Mouse (Mus musculus): ENCODE results near the gene D5Ertd579e.

D5Ertd579e gene

DNA sequence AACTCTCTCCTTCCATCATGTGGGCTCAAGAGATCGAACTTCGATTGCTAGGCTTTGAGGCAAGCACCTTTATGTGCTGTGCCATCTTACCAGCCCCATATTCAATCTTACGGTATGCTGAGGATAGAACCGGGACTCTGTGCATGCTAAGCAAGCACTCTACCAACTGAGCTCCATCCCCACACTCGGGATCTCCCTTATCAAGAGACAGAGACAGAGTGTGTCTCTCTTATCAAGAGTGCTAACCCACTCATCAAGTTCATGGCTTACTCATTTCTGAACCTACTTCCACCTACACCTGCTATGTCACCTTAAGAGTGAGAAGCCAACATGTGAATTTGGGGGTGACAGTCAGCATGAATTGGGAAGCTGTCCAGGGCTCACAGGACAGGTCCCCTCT is 24.4 kb upstream of the D5Ertd579e start:
- no peak for DNase-seq

DNA sequence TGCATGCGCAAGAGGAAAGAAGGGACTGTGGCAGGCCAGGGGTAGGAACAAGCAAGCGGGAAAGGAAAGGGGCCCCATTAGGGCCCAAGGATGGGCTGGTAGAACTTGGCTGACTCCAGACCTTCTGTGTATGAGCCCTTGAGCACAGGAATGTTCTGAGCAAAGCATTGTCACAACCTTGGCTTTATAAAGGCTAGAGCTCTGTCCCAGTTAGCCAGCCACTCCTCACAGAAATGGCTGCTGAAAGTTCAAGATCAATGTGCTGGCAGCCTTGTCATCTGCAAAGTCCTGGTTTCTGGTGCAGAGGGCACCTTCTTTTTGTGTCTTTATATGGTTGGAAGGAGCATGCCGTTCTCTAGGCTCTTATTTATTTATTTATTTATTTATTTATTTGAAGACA is 23.8 kb upstream of the D5Ertd579e start:
- DNase-seq, result no peak

DNA sequence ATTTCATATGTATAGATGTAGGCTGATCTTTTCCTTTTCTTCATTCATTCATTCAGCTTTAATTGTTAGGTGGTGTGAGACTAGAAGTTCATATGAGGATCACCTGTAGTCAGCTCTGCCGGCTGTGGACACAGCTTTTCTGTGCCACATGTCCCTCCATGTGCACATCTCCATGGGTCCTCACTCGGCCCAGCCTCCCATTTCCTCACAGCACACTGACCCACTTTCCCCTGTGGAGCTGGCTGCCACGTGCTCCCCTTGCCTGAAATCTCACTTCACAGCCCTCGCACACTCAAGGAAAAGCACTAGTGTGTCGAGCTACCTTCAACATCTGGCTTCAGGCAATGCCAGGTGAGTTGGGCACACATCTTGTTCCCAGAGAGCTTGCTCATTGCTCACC is 23.3 kb upstream of the D5Ertd579e start:
- no peak for DNase-seq

DNA sequence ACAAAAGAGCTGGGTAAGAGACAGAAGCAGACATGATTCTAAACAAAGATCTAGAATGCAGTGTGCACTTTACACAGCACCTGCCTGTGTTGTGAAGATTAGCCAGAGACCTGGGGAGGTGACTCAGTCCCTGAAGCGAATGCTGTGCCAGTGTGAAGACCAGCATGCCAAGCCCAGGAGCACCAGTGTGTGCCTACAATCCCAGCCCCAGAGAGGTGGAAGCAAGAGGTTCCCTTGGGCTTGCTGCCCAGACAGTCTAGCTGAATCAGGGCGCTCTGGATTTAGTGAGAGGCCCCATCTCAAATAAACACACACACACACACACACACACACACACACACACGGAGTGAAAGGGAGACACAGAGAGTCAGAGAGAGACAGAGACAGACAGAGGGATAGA is 22.1 kb upstream of the D5Ertd579e start:
- no peak for DNase-seq

DNA sequence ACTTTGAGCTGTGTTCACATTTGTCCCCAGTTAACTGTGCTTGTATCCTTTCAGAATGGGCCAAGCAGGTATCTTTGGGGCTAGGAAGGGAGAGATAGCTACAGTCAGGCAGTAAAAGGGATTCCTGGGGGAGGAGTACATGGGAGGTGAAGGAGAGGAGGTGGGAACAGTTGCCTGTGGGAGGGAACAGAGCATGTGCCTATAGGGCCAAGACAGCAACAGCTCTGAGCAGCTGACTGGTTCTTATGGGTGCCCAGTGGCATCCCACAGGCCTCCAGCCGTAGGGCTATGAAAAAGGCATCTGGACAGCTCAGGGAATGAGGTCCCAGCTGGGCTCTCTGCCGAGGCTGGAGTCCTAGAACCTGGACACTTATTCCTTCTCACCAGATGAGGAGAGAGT is 21.0 kb upstream of the D5Ertd579e start:
- no peak for DNase-seq

DNA sequence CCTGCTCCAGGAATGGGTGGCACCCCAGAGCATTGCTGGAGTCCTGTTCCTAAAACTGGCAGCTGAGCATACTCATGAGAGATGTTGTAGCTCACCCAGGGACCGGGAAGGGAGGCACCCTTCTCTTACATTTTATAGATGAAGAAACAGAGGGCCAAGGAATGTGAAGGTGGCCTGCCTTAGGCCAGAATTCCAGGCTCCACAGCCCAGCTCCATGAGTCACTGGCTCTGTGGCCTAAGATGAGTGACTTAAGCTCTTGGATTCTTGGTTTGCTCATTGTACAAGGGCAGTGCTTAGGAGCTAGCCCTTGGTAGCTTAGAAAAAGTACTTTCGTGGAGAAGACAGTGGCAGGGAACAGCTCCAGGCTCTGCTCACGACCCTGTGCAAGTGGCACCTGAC is 19.0 kb upstream of the D5Ertd579e start:
- peak in 1 of 2 experiments; percentile 36 for DNase-seq

DNA sequence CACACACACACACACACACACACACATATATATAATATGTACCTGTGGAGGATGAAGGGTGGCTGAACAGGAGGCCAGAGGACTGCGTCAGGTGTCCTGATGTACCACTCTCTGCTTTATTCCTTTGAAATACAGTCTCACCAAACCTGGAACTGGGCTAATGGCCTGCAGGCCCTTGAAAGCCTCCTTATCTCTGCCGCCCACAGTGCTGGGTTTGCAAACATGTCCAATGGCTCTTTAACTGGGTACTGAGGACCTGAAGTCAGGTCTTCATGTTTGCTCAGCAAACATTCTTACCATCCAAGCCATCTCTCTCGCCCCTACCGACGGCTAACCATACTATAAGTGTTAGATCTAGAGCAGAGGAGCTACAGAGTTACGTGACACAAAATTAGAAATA is 17.9 kb upstream of the D5Ertd579e start:
- peak; percentile 70 to 72 for DNase-seq

DNA sequence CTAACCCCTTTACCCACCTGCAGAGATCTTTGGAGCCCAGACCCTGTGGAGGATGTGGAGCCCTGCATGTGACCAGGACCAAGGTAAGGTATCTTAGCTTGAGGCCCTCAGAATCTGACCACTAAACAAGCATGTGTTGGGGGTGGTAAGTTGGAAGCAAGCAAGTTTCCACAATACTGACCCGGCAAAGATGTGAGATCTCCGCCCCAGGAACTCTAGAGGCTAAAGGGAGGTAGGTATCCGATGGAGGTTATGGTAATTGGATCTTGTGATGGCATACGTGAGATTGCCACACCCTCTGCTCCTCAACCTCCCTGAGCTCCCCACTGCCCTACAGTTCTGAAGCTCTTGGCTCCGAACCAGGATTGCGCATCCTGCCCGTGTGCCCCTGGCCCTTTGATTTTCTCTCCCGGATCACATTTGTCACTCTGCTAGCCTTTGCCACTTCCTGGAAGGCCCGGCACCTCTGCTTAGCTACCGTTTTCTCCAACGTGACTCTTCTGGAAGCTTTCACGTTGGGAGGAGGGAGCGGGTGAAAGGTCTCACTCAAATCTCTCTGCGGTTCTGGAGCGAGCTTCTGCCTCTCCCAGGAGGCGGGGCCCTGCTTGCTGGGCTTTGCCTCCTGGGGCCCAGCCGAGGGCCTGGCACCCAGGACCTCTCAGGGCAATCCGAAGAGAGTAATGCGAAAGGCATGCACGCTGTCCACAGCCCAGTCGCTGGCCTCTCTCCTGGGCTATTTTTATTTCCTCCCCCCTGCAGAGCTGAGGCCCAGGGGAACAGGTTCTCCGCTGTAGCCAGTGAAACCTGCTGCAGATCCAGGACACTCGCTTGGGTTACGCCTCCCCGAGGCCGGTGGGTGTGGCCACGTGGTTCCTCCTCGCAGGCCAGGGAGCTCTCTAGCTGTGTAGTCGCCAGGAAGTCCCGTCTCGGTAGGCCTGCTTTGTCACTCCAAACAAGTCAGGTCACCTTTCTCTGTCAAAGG is 17.0 kb upstream of the D5Ertd579e start:
- DNase-seq, result peak; percentile 95 to 97

DNA sequence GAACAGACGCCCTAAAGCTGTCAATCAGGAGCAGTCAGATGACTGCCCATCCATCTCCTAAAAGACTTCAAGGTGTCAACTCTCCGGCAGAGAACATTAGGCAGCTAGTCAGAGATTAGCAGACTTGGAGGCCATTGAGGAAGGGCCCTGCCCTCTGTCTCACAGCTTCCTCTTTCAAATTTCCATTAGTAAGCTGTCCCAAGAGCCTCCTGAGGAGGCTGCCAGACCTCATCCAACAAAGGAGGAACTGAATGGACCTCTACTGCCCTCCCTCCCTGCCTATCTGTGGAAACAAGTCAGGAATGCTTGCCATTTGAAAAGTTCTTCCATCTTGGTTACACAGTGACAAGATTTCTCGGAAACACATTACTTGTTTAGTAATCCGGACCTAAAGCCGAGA is 16.0 kb upstream of the D5Ertd579e start:
- peak; percentile 40 to 41 for DNase-seq

DNA sequence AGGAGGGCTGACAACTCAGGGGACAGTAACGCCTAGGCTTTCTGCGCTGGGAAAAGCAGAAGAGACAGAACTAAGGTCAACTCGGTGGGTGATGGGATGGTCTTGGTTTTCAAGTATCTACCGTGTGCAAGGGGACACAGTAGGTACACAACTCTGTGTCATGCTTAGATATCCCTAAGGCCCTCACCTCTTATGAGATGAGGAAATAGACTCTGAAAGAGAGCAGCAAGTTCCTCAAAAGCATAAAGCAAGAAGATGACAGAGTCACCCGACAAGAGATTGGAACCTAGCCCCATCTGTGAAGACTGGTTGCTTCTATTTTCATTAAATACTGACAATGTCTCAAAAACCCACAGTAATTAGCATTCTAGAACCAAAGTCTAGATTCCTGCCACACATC is 10.0 kb upstream of the D5Ertd579e start:
- no peak for DNase-seq

DNA sequence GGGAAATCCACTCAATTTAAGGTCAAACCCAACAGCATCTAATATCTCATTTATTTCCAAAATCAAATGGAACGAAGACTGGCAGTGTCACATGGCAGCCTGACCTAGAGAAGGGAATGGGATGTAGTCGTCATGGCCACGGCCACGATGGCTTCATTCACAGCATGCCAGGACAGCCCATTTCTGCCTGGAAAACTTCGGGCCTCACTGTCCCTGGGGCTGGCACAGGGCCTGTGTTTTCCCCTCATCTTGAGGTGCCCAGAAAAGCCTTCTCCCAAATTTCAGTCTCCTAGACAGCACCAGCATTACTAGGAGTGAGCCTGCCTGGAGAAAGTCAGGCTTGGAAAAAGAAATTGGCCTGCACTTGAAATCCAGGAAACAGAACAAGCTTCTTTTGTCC is 9.6 kb upstream of the D5Ertd579e start:
- DNase-seq, result no peak

DNA sequence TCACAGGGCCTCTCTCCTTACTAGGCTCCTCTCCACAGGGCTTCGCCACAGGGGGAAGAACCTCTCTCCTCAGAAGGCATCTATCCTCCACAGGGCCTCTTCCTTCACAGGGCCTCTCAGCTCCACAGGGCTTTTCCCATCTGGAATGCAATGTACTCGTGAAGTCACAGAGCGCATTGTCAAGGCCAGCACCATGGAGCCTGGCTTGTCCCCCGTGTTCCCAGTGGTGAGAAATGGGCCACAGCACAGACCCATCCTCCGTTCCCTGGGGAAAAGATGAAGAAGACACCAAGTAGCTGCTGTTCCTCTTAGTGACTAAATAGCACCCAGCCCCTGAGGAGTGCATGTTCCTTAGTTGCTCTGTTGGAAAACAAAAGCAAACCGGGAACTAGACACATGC is 8.9 kb upstream of the D5Ertd579e start:
- no peak for DNase-seq

DNA sequence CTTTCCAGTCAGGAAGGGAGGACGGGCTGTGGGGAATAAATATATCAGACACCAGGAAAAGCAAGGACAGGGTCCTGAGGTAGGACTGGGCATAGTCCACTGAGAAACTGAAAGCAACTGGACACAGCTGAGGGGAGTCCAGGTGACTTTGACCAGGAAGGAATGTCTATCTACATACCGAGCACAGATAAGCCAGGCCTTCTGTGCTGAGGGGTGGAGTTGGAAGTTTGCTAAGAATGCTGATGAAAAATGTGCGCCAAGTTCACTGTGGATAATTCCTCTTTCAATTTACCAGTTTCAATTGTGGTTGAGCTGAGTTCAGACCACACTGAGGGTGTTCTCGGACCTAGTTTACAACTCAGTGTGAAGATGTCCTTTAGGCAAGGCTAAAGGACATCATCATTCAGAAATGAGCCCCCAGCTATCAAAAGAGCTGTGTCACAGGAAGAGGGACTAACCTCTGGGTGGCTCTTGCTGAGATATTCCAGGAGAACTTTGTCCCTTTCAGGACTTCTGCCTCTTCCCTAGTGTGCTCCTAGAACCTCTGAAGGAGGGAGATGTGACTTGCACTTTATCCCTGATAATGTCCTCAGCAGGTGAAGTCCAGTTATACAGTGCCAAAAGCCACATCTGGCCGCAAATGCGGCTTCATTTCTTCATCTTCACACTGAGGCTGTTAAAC is 5.3 kb upstream of the D5Ertd579e start:
- DNase-seq, result no peak

DNA sequence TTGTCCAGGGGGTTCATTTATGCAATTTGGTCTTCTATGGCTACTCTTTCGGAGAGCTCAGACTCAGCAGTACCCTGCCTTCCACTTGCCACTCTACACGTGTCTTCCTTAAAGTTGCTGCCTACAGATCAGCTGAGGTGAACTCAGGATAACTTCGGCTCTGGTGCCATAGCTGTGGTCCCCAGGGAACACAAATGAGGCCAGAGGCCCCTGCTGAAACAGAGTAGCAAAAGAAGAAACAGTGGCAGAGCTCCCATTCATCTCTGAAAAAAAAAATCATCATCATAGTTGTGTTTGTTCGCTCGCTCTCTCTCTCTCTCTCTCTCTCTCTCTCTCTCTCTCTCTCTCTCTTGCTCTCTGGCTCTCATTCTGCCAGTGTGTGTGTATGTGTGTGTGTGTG is 2.9 kb upstream of the D5Ertd579e start:
- no peak for DNase-seq

DNA sequence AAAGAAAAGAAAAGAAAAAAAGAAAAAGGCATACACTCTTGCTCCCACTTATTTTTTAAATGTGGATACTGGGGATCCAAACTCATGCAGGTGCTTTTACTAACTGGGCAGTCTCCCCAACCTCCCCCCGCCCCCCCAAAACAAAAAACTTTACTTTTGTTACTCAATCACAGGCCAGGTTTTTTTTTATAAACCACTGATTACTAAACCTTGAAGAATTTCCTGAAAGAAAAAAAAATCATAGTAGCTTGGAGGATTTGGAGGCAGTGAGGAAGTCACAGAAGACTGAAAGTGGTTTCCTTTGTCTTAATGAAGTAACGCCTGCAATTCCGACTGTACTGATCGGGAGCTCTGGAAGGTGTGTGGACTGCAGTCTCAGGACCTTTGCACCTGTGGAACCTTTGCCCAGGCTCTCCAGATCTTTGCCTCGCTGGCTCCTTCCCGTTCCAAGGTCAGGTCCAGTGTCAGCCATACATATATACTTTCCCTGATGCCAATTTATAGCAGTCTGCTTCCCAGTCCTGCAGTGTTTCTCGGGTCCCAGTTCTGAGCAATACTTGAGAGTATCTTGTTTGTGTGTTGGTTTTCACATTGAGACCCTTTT is 2.3 kb upstream of the D5Ertd579e start:
- DNase-seq, result no peak

DNA sequence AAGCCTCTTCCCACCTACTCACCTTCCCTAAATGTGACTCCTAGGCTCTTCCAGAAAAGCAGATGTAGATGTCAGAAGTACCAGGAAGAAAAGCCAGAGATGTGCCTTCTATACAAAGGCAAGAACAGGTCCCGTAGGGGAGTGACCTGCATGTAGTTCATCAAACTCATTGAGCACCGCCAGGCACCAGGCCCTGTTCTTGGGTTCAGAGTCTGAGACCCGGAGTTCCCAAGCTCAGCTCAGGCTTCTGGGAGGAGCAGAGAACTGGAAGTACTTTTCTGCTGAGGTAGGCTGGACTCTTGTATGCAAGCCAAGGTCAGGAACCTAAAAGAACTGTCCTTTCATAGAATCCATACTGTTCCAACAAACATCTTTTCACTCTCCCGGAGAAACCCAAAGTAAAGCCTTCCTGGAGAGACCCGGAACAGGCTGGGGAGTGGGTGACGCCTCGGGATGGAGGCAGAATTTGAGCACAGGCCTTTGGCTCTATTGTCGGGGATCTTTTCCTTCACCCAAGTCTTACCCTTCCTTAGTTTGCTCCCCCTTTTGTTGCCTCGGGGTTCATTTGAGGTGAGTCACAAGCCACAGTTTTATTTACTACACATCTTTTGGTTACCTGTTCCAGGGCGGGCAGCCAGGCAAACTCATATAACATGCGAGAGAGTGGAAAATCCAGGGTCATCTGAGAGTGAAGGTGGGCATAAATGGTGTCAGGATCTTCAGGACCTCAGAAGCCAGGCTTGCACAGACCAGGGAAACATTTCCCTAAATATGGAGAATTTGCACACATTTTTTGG is 878 bp upstream of the D5Ertd579e start:
- DNase-seq, result peak in 1 of 2 experiments; percentile 15

DNA sequence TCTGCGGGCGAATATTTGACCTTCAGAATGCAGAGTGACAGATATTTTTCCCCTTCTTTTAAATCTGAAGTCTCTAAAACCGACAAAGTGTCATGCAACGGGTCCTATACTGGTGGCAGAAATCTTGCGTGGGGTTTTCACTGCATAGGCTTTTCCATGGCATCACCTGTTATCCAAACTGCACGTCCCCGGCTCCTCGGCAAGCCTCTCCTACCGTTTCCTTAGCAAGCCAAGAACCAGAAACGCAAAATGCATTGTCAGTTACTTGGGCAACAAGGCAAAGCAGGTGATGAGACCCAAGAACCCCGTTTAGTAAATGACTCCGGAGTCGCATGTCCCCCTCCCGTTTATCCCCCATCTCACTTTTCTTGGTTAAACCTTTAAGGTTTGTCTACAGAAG is 819 bp downstream of the D5Ertd579e start:
- DNase-seq, result no peak

DNA sequence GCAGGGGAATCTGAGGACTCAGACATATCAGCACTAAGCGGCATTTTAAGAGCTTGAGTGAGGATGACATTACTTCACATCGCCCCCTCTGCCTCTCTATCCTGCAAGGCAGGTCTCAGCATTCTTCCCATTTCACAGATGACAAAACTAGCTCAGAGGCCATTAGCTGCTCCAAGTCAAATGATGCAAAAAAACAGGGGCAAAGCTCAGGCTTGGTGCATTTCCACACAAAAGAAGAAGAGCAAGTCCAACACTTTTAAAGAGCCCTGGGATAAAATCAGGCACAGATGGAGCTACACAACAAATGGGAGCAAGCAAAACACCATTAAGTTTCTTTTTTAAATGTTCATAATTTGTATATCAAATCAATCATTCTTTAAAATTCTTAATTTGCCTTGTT is 2.2 kb downstream of the D5Ertd579e start:
- DNase-seq, result no peak

DNA sequence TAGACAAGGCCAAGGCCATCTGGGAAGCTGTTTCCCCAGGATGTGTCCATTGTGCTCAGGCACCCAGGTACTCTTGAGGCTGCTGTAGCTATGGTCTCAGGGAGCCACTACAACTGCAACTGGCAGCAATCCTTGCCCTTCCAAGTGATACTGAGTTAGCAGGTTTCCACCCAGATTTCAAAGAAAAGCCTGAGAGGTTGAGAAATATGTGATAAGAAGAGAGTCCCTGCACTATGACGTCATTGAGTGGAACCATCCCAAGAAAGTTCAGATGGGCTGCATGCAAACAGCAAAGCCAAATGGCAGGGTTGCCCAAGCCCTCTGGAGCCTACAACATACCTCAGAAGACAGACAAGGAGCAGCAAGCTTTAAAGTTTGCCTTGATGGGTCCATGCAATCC is 4.4 kb downstream of the D5Ertd579e start:
- no peak for DNase-seq

DNA sequence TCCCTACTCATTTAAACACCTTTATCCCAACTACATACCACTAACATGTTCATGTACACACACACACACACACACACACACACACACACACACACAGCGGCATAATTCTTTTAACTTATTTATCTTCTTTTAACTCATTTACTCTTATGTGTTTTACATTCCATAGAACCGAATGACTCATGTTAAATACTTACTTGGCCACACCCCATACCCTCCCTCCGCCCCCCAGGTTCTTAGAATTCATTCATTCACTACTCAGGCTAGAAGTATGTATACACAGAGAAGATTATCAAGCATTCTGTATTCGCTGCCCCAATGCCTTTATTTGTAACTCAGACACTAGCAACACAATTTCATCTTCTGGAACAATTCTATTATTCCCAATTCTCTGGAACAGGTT is 10.7 kb downstream of the D5Ertd579e start:
- DNase-seq, result no peak

DNA sequence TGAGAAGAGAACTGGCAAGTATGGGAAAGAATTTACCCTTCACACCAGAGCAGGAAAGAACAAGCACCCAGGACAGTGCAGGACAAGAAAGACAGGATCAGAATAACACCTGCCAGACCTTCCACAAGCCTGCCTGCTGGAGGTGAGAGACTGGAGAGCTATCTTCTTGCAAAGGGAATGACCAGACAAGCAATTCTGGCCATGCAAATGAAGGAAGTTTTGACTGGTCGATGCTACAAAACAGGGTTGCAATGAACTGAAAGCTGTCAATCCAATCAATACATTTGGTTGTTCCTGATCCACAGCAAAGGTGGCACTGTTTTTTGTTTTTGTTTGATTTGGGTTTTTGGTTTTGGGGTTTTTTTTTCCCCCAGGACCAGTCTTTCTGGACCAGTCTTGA is 12.2 kb downstream of the D5Ertd579e start:
- no peak for DNase-seq

DNA sequence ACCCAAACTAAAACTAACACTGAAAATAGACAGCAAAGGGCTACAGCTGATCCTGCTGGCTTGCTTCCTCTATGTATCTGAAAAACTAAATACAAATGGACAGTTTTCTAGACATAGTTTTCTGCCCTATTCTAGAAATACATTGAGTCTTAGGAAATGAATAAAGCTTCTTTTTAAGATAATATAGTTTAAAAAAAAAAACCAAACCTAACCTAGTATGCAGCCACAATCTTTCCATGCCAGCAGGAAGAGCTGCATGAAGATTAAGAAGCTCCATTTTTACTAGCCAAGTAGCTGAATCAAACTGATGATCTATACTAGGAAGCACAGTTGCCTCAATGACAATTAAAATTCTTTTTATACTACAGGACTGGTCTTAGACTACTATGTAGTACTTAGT is 14.6 kb downstream of the D5Ertd579e start:
- DNase-seq, result no peak

Measured in lung, adult 18-20 months (tissue).